Mouse (Mus musculus): ENCODE measurements around the gene Shbg. TPM values are rescaled to one million over a fixed set of nuclear protein-coding genes. Genes with fewer than 3 reads are reported as not detected.

Gene Shbg
- polyA plus RNA-seq, 1 experiment from 2014 or later = not detected

DNA sequence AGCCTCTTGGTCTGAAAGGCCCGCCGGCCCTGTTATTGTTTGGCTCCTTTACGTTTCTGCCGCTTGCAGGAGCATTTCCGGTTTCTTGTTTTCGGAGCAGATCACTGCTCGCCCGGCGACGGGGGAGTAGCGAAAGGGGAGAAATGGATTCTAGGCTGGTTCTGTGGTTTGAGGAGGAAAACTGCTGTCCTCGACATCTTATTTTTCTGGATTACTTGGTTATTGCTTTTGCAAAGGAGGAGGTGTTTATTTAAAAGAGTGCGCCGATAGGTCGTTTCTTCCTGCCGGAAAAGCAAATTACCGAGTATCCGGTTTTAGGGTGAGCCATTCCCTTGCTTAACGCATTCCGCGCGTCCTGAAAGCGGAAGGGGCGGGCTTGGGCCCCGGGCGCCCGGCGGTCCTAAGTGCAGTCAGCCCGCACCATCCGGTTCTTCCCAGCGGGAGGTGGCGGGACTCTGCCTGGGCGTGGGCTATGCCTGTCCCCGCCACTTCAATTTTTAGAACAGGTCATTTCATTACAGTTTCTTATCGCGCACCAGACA is 36.5 kb downstream of the Shbg start:
- ATAC-seq = peak; percentile 85
- no peaks in the 10 kb centered on the region for H3K27me3 ChIP-seq (replicated peaks; ENCODE audit: control insufficient read depth, insufficient read depth, low read length)
- no peaks in the 10 kb centered on the region for H3K9me3 ChIP-seq (ENCODE audit: control insufficient read depth, low read length)
- H3K27ac ChIP-seq (ENCODE audit: low read length) = peak overlapping the region; percentile 94
- peak overlapping the region; percentile 65 for H3K4me3 ChIP-seq (replicated peaks; ENCODE audit: low read length)
- peak overlapping the region; percentile 68 for H3K9ac ChIP-seq (replicated peaks; ENCODE audit: low read depth, low read length)
- H3K4me2 ChIP-seq (ENCODE audit: low read length) = peak overlapping the region; percentile 82
- H3K36me3 ChIP-seq (ENCODE audit: control insufficient read depth, insufficient read depth) = no peaks in the 10 kb centered on the region
- peaks cover 33% of the 10 kb centered on the region for H3K4me1 ChIP-seq (replicated peaks; ENCODE audit: control insufficient read depth, insufficient read depth, low read length)
- WGBS = under 1% methylated on average over 36 of the region's 36 CpGs

DNA sequence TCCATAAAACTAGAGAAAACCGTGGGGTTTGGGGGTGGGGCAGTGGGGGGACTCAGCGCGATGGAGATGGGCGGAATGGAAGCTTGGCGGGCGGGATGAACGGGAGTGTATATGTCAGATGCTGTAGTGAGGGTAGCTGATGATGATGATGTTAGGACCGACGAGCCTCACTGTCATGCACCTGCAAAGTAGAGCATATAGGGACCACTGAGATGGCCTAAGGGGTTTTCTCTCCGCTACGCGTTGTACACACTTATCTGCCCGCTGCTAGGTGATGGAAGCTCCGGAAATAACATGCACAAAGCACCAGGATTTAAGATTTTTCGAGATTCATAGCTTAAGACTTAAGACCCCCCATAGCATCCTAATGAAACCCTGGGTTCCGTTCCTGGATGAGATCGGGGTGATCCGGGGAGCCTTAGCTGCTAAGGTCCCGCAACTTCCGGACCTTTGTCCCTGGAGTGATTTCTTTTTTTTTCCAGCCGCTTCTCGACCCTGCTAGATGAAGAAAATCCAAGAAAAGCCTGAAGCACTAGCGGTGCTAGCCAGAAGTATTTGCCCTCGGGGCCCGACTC is 37.0 kb downstream of the Shbg start:
- peak overlapping the region; percentile 65 for H3K4me3 ChIP-seq (replicated peaks; ENCODE audit: low read length)
- peak overlapping the region; percentile 68 for H3K9ac ChIP-seq (replicated peaks; ENCODE audit: low read depth, low read length)
- ATAC-seq = no peak
- no peaks in the 10 kb centered on the region for H3K36me3 ChIP-seq (ENCODE audit: control insufficient read depth, insufficient read depth)
- under 1% methylated on average over 25 of the region's 25 CpGs for WGBS
- no peaks in the 10 kb centered on the region for H3K9me3 ChIP-seq (ENCODE audit: control insufficient read depth, low read length)
- no peaks in the 10 kb centered on the region for H3K27me3 ChIP-seq (replicated peaks; ENCODE audit: control insufficient read depth, insufficient read depth, low read length)
- H3K27ac ChIP-seq (ENCODE audit: low read length) = peak overlapping the region; percentile 94
- peaks cover 36% of the 10 kb centered on the region for H3K4me1 ChIP-seq (replicated peaks; ENCODE audit: control insufficient read depth, insufficient read depth, low read length)
- H3K4me2 ChIP-seq (ENCODE audit: low read length) = peak overlapping the region; percentile 66

DNA sequence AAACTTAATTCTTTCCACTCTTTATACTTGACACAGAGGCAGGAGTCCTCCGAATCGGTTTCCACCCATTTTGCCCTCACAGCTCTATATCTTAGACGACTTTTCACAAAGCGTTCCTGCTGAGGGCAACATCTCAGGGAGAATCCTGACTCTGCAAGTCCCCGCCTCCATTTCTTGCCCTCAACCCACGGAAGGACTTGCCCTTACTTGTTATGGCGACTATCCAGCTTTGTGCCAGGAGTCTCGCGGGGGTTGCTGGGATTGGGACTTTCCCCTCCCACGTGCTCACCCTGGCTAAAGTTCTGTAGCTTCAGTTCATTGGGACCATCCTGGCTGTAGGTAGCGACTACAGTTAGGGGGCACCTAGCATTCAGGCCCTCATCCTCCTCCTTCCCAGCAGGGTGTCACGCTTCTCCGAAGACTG is 37.6 kb downstream of the Shbg start, which contains the start of the genes Wrap53 and Trp53:
Gene Wrap53 (minus strand): TSS at position 165 of the 424 bp plus-strand sequence.
Gene Trp53 (plus strand): TSS at position 269 of the 424 bp plus-strand sequence.
- 0% methylated on average over 13 of the region's 13 CpGs for WGBS
- H3K9ac ChIP-seq (replicated peaks; ENCODE audit: low read depth, low read length) = peak within 1 kb of the TSS; percentile 81
- peaks cover 36% of the 10 kb centered on the region for H3K4me1 ChIP-seq (replicated peaks; ENCODE audit: control insufficient read depth, insufficient read depth, low read length)
- H3K9me3 ChIP-seq (ENCODE audit: control insufficient read depth, low read length) = no peaks in the 10 kb centered on the region
- peak within 1 kb of the TSS; percentile 88 for H3K4me2 ChIP-seq (ENCODE audit: low read length)
- peak within 1 kb of the TSS; percentile 81 for H3K4me3 ChIP-seq (replicated peaks; ENCODE audit: low read length)
- H3K27ac ChIP-seq (ENCODE audit: low read length) = peak within 1 kb of the TSS; percentile 94
- ATAC-seq = peak; percentile 65
- no peaks in the 10 kb centered on the region for H3K36me3 ChIP-seq (ENCODE audit: control insufficient read depth, insufficient read depth)
- H3K27me3 ChIP-seq (replicated peaks; ENCODE audit: control insufficient read depth, insufficient read depth, low read length) = no peaks in the 10 kb centered on the region

DNA sequence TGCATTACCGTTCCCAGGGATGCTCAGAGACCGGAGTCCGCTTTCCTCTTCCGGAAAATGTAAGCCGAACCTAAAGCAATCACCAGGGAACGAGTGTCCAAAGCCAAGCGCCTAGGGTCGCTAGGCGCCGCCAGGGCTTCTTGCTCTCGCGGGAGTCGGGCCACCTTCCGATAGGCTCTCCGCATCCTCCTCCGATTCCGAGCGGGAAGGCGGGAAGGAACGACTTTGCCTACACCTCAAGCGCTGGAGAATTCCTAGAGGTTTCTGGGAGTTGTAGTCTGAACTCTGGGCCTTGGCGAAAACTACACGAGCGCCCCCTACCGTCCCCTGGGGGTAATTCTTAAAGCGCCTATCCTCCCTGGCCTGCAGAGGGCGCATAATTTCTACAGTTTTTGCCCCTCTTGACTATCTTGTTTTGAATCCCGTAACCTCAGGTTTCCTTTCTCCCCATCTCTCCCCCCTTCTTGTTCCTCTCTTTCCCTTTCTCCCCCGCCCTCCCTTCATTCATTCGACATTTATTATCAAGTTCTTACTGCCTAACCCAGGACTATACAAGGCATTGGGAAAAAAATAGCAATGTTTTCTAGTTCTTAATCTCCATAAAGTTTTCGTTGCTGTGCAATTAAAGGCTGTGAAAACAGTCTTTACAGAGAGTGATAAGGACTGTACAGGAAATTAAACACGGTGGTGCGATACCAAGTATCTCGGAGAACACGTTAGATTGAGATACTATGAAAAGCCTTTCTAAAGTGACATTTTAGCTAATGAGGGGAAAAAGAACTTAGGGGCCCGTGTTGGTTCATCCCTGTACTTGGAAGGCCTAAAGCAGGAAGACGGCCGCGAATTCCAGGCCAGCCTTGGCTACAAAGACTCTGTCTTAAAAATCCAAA is 38.3 kb downstream of the Shbg start:
- no peaks in the 10 kb centered on the region for H3K9me3 ChIP-seq (ENCODE audit: control insufficient read depth, low read length)
- H3K27me3 ChIP-seq (replicated peaks; ENCODE audit: control insufficient read depth, insufficient read depth, low read length) = no peaks in the 10 kb centered on the region
- peak overlapping the region; percentile 81 for H3K4me3 ChIP-seq (replicated peaks; ENCODE audit: low read length)
- H3K4me2 ChIP-seq (ENCODE audit: low read length) = peak overlapping the region; percentile 88
- peaks cover 36% of the 10 kb centered on the region for H3K4me1 ChIP-seq (replicated peaks; ENCODE audit: control insufficient read depth, insufficient read depth, low read length)
- WGBS = 1% methylated on average over 39 of the region's 39 CpGs
- H3K27ac ChIP-seq (ENCODE audit: low read length) = peak overlapping the region; percentile 94
- H3K36me3 ChIP-seq (ENCODE audit: control insufficient read depth, insufficient read depth) = no peaks in the 10 kb centered on the region
- peak overlapping the region; percentile 81 for H3K9ac ChIP-seq (replicated peaks; ENCODE audit: low read depth, low read length)
- peak; percentile 91 for ATAC-seq

DNA sequence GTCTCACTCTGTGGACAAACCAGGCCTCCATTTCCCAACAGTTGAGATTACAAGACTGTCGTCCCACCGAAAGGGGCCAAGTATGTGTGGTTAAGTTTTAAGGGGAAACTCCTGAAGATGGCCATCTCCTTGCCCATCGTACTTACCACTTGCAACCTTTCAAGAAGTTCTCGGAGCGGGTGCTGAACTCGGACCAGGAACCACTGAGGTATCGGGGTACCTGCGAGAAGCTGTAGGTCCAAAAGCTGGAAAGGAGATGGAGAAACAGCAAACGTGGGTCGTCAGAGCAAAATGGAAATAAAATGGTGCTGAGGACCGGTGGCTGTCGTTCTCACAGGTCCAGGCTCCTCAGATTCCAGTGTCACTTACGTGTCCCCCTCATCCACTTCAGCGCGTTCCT is 39.4 kb downstream of the Shbg start:
- 11% methylated on average over 15 of the region's 15 CpGs for WGBS

DNA sequence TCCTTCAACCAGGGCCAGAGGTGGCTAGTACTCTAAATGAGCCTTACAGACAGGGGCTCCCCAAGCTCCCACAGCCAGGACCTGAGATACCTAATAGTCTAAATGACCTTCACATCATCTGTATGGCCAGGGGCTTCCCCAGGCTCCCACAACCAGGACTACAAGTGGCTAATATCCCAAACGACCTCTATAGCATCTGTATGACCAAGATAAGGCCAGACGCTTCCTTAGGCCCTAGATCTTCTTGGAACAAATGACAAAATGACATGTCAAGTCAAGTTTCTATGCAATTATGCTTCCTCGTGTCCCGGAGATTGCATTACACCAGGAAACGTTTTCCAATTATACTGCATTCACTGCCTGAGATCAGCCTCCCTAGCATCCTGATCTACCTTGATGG is 41.4 kb downstream of the Shbg start:
- no peak overlapping the region for H3K9ac ChIP-seq (replicated peaks; ENCODE audit: low read depth, low read length)
- H3K4me1 ChIP-seq (replicated peaks; ENCODE audit: control insufficient read depth, insufficient read depth, low read length) = peaks cover 27% of the 10 kb centered on the region
- no peak overlapping the region for H3K4me3 ChIP-seq (replicated peaks; ENCODE audit: low read length)
- H3K27ac ChIP-seq (ENCODE audit: low read length) = no peak overlapping the region
- H3K36me3 ChIP-seq (ENCODE audit: control insufficient read depth, insufficient read depth) = no peaks in the 10 kb centered on the region
- no peaks in the 10 kb centered on the region for H3K9me3 ChIP-seq (ENCODE audit: control insufficient read depth, low read length)
- ATAC-seq = no peak
- 74% methylated on average over 5 of the region's 5 CpGs for WGBS
- H3K27me3 ChIP-seq (replicated peaks; ENCODE audit: control insufficient read depth, insufficient read depth, low read length) = no peaks in the 10 kb centered on the region
- no peak overlapping the region for H3K4me2 ChIP-seq (ENCODE audit: low read length)

More for the DNA sequence above, 39.4 kb downstream of the Shbg start:
- no peak for ATAC-seq
- H3K4me2 ChIP-seq (ENCODE audit: low read length) = peak overlapping the region; percentile 88
- peak overlapping the region; percentile 81 for H3K9ac ChIP-seq (replicated peaks; ENCODE audit: low read depth, low read length)
- no peaks in the 10 kb centered on the region for H3K36me3 ChIP-seq (ENCODE audit: control insufficient read depth, insufficient read depth)
- peaks cover 36% of the 10 kb centered on the region for H3K4me1 ChIP-seq (replicated peaks; ENCODE audit: control insufficient read depth, insufficient read depth, low read length)
- no peak overlapping the region for H3K27ac ChIP-seq (ENCODE audit: low read length)
- H3K27me3 ChIP-seq (replicated peaks; ENCODE audit: control insufficient read depth, insufficient read depth, low read length) = no peaks in the 10 kb centered on the region
- no peaks in the 10 kb centered on the region for H3K9me3 ChIP-seq (ENCODE audit: control insufficient read depth, low read length)
- peak overlapping the region; percentile 81 for H3K4me3 ChIP-seq (replicated peaks; ENCODE audit: low read length)

DNA sequence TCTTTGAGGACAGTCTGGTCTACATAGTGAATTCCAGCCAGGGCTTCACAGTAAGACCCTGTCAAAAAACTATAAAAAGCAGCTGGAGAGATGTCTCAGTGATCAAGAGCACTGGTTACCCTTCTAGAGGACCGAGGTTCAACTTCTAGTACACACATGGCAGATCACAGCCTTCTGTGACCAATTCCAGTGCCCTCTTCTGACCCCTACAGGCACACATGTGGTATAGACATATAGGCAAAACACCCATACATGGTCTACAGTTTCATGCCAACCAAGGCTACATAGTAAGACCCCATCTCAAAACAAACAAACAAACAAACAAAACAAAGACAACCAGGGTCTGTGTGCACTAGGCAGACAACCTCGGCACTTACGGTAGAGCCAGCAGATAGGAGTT is 42.5 kb downstream of the Shbg start:
- ATAC-seq = no peak
- no peaks in the 10 kb centered on the region for H3K27me3 ChIP-seq (replicated peaks; ENCODE audit: control insufficient read depth, insufficient read depth, low read length)
- WGBS = 64% methylated on average over 3 of the region's 3 CpGs
- H3K4me3 ChIP-seq (replicated peaks; ENCODE audit: low read length) = no peak overlapping the region
- H3K9me3 ChIP-seq (ENCODE audit: control insufficient read depth, low read length) = no peaks in the 10 kb centered on the region
- H3K4me2 ChIP-seq (ENCODE audit: low read length) = no peak overlapping the region
- H3K4me1 ChIP-seq (replicated peaks; ENCODE audit: control insufficient read depth, insufficient read depth, low read length) = peaks cover 27% of the 10 kb centered on the region
- no peak overlapping the region for H3K27ac ChIP-seq (ENCODE audit: low read length)
- no peak overlapping the region for H3K9ac ChIP-seq (replicated peaks; ENCODE audit: low read depth, low read length)
- H3K36me3 ChIP-seq (ENCODE audit: control insufficient read depth, insufficient read depth) = 0 out of 2 replicates have a peak, but pooled peaks cover 4% of the 10 kb centered on the region

DNA sequence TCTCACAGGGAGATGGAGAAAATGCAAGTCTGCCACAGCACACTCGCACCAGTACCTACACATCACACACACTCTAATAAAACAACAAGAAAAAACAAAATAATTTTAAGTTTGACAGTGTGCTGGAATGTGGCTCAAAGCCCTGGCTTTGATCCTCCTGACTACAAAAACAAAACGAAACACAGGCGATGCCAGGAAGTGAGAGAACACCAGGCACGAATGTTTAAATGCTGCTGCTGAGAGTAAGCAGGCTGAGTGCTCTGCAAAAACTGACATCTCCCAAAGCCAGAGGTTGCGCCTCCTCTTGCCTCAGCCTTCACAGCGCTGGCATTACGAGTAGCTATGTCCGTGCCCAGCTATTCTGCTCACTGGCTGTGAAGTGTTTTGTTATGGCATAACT is 52.6 kb downstream of the Shbg start:
- Histone ChIP-seq H3K4me1 (replicated peaks; ENCODE audit: control insufficient read depth, insufficient read depth, low read length) (peaks cover 15% of the 10 kb centered on the region), H3K4me2 (ENCODE audit: low read length) (no peak overlapping the region), H3K27me3 (replicated peaks; ENCODE audit: control insufficient read depth, insufficient read depth, low read length) (no peaks in the 10 kb centered on the region), H3K9me3 (ENCODE audit: control insufficient read depth, low read length) (no peaks in the 10 kb centered on the region), H3K27ac (ENCODE audit: low read length) (no peak overlapping the region), H3K36me3 (ENCODE audit: control insufficient read depth, insufficient read depth) (peaks cover 2% of the 10 kb centered on the region; the same call in 1 of the 2 replicates), H3K9ac (replicated peaks; ENCODE audit: low read depth, low read length) (no peak overlapping the region), H3K4me3 (replicated peaks; ENCODE audit: low read length) (no peak overlapping the region)
- 84% methylated on average over 8 of the region's 8 CpGs for WGBS
- no peak for ATAC-seq

Data from forebrain, embryonic 16.5 days (tissue).